In the genomic region with DNA sequence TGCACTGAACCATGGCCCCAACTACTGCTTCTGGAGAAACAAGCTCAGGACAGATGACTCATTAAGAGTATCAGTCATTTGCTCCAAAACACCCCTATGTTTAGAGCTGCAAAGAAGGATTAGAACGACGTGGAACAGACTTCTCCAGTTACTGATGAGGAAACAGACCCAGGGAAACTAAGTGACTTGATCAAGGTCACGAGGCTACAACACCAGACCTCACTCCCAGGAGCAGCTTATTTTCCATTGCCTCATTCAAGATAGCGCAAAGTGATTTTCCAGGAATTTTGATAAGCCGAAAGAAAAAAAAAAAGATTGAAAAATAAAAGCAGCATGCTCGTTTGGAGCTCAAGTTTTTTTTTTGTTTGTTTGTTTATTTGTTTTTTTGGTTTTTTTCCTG, we compare ENCODE assay signal across 18 mouse cellular contexts. TPM values are rescaled to one million over a fixed set of nuclear protein-coding genes. Genes with fewer than 3 reads are reported as not detected.
A peak's percentile ranks its signal among the peaks of the same experiment; 100 is the strongest.
DNase-seq lines count a peak whose midpoint lies in the region; ATAC-seq and TF ChIP-seq lines count a peak whose summit lies in the region.
"Had no signal": no experiment of that assay in that cellular context is flagged by ENCODE, and none has a peak within 500 bp of the region (broad histone marks: within the 10 kb centered on the region; RNA-seq: fewer than 3 reads in every experiment).

No protein-coding gene starts in this region.

- WGBS in heart, adult 2 months = 25% methylated on average over 6 of the region's 6 CpGs
- WGBS in liver, adult 2 months = 41% methylated on average over 6 of the region's 6 CpGs
- WGBS in liver, postnatal 0 days (ENCODE audit: insufficient replicate concordance) = 74% methylated on average over 6 of the region's 6 CpGs
- WGBS in heart, embryonic 15.5 days = 27% methylated on average over 6 of the region's 6 CpGs
- WGBS in olfactory bulb, adult 2 months = 62% methylated on average over 6 of the region's 6 CpGs

- TF ChIP-seq CTCF in heart, adult 2 months (IDR thresholded peaks at IDR 0.05) = no peak
- TF ChIP-seq CTCF in liver, adult 2 months (IDR thresholded peaks at IDR 0.05; ENCODE audit: low read depth, low read length) = no peak
- TF ChIP-seq CTCF in liver, postnatal 0 days (IDR thresholded peaks at IDR 0.05; ENCODE audit: low read depth) = no peak
- no peak for TF ChIP-seq CTCF in olfactory bulb, adult 2 months (IDR thresholded peaks at IDR 0.05; ENCODE audit: insufficient read depth, low read depth, low read length)

- no peak for DNase-seq in heart, adult 2 months
- DNase-seq in heart, adult 8-10 months (ENCODE audit: low spot score) = no peak
- DNase-seq in liver, adult 2 months (ENCODE audit: extremely low read depth, low read depth, low spot score) = peak; percentile 42
- no peak for DNase-seq in liver, postnatal 0 days
- no peak for DNase-seq in ovary, postnatal 10 days (ENCODE audit: low spot score)
- DNase-seq: adrenal gland, adult 8-10 months; cerebellum, adult 2 months; kidney, adult 18-20 months; kidney, postnatal 36 days; liver, embryonic 13.5 days; right cerebral cortex, postnatal 4 days had no signal

- 0 out of 2 replicates have a peak, but pooled peaks have one; percentile 30 for TF ChIP-seq EP300 in heart, adult 2 months (IDR thresholded peaks at IDR 0.05; ENCODE audit: insufficient read depth, low read depth, low read length)
- TF ChIP-seq EP300 in liver, postnatal 0 days (IDR thresholded peaks at IDR 0.05; ENCODE audit: low read depth) = no peak

- H3K4me3 ChIP-seq in heart, adult 2 months = no peak overlapping the region
- H3K4me3 ChIP-seq in liver, adult 2 months (ENCODE audit: insufficient read depth, low read depth, low read length) = no peak overlapping the region
- H3K4me3 ChIP-seq in liver, postnatal 0 days (ENCODE audit: low read depth, low read length) = no peak overlapping the region
- no peak overlapping the region for H3K4me3 ChIP-seq in heart, embryonic 15.5 days
- no peak overlapping the region for H3K4me3 ChIP-seq in olfactory bulb, adult 2 months (ENCODE audit: insufficient read depth, low read depth, low read length)
- H3K4me3 ChIP-seq: liver, embryonic 13.5 days had no signal

- no peaks in the 10 kb centered on the region for H3K9me3 ChIP-seq in liver, postnatal 0 days (ENCODE audit: low read length)
- no peaks in the 10 kb centered on the region for H3K9me3 ChIP-seq in heart, embryonic 15.5 days (replicated peaks)
- H3K9me3 ChIP-seq: forebrain, embryonic 12.5 days; liver, embryonic 13.5 days had no signal

- no peaks in the 10 kb centered on the region for H3K27me3 ChIP-seq in heart, adult 2 months (ENCODE audit: control insufficient read depth, insufficient read depth, low read length)
- H3K27me3 ChIP-seq in liver, adult 2 months (ENCODE audit: control insufficient read depth, insufficient read depth, low read length) = no peaks in the 10 kb centered on the region
- H3K27me3 ChIP-seq in liver, postnatal 0 days (ENCODE audit: insufficient read depth, low read length) = no peaks in the 10 kb centered on the region
- no peaks in the 10 kb centered on the region for H3K27me3 ChIP-seq in heart, embryonic 15.5 days
- H3K27me3 ChIP-seq: forebrain, embryonic 12.5 days had no signal

- no peak for ATAC-seq in liver, postnatal 0 days
- no peak for ATAC-seq in heart, embryonic 15.5 days (replicated peaks; ENCODE audit: insufficient number of reproducible peaks, insufficient read depth, low FRiP score, low read depth)
- ATAC-seq: CD4-positive, CD25-positive, alpha-beta regulatory T cell, adult 4 months had no signal

- H3K36me3 ChIP-seq in heart, adult 2 months (ENCODE audit: control insufficient read depth, insufficient read depth, low read length) = peaks cover 28% of the 10 kb centered on the region
- H3K36me3 ChIP-seq in liver, adult 2 months (ENCODE audit: control insufficient read depth, insufficient read depth, low read length) = peaks cover 13% of the 10 kb centered on the region
- H3K36me3 ChIP-seq in liver, postnatal 0 days (replicated peaks; ENCODE audit: insufficient read depth, low read length) = no peaks in the 10 kb centered on the region; the same call in 1 of the 2 replicates
- peaks cover 12% of the 10 kb centered on the region for H3K36me3 ChIP-seq in heart, embryonic 15.5 days

- intact Hi-C loops in heart, adult 2 months (cut with DNase I) = loop anchor here (2.0 to 10.0 kb wide), 3 partner anchors 40 to 267 kb away; no protein-coding TSS in a partner anchor

- H3K9ac ChIP-seq in heart, adult 2 months (ENCODE audit: low read depth, low read length) = no peak overlapping the region
- no peak overlapping the region for H3K9ac ChIP-seq in liver, adult 2 months (ENCODE audit: low read depth, low read length)
- H3K9ac ChIP-seq in liver, postnatal 0 days (replicated peaks) = no peak overlapping the region
- no peak overlapping the region for H3K9ac ChIP-seq in heart, embryonic 15.5 days
- H3K9ac ChIP-seq: liver, embryonic 13.5 days had no signal

- H3K79me2 ChIP-seq in heart, adult 2 months (replicated peaks; ENCODE audit: control insufficient read depth, insufficient read depth, low read length) = 0 out of 2 replicates have a peak, but pooled peaks cover 4% of the 10 kb centered on the region
- H3K79me2 ChIP-seq in liver, adult 2 months (ENCODE audit: control insufficient read depth, insufficient read depth, low read length) = peaks cover 18% of the 10 kb centered on the region; the same call in 1 of the 2 replicates

- H3K4me2 ChIP-seq in liver, postnatal 0 days (ENCODE audit: low read depth, low read length) = no peak overlapping the region
- no peak overlapping the region for H3K4me2 ChIP-seq in heart, embryonic 15.5 days

- peak overlapping the region; percentile 82 for H3K27ac ChIP-seq in heart, adult 2 months
- peak overlapping the region; percentile 44 for H3K27ac ChIP-seq in liver, adult 2 months (replicated peaks; ENCODE audit: insufficient read depth, low read depth, low read length)
- H3K27ac ChIP-seq in liver, postnatal 0 days (ENCODE audit: low read depth) = no peak overlapping the region
- peak overlapping the region; percentile 66 for H3K27ac ChIP-seq in heart, embryonic 15.5 days
- H3K27ac ChIP-seq in olfactory bulb, adult 2 months (ENCODE audit: insufficient read depth, low read depth, low read length) = 0 out of 2 replicates have a peak overlapping the region, but pooled peaks have one; percentile 15
- H3K27ac ChIP-seq: liver, embryonic 13.5 days had no signal

- no peak for TF ChIP-seq POLR2A in heart, adult 2 months (IDR thresholded peaks at IDR 0.05; ENCODE audit: insufficient read depth, low read depth, low read length)
- TF ChIP-seq POLR2A in liver, adult 2 months (IDR thresholded peaks at IDR 0.05; ENCODE audit: extremely low read depth, insufficient read depth, low read length) = no peak
- TF ChIP-seq POLR2A in olfactory bulb, adult 2 months (IDR thresholded peaks at IDR 0.05; ENCODE audit: insufficient read depth, low read depth, low read length) = no peak

- peaks cover 11% of the 10 kb centered on the region for H3K4me1 ChIP-seq in heart, adult 2 months (ENCODE audit: control insufficient read depth, insufficient read depth, low read length)
- peaks cover 17% of the 10 kb centered on the region for H3K4me1 ChIP-seq in liver, adult 2 months (ENCODE audit: control insufficient read depth, insufficient read depth, low read length)
- H3K4me1 ChIP-seq in liver, postnatal 0 days (ENCODE audit: insufficient read depth) = peaks cover 11% of the 10 kb centered on the region; the same call in 1 of the 2 replicates
- H3K4me1 ChIP-seq in heart, embryonic 15.5 days (replicated peaks) = peaks cover 26% of the 10 kb centered on the region
- peaks cover 2% of the 10 kb centered on the region; the same call in 1 of the 2 replicates for H3K4me1 ChIP-seq in olfactory bulb, adult 2 months (ENCODE audit: control insufficient read depth, insufficient read depth, low read length)

RNA-seq across cellular contexts. Expression of a gene that starts 9.4 kb away (rescaled TPM):
- total RNA-seq in heart, adult 2 months (2021) = 10 to 100 TPM; 39.9 to 50.0 TPM
- 10.5 and 15.4 TPM in 2 replicates for polyA plus RNA-seq in heart, adult 2 months (2012; rRNA removed)
- total RNA-seq in heart, adult 8-10 months (2022) = 10 to 100 TPM; 14.8 to 34.3 (median 24.0) TPM
- 7.6 and 13.3 TPM in 2 replicates for total RNA-seq in liver, adult 2 months (2014; rRNA removed)
- polyA plus RNA-seq in liver, adult 2 months (2012; rRNA removed) = 8.2 TPM in 2 replicates
- polyA plus RNA-seq in liver, postnatal 0 days (2015; fragmentation: Nextera tagmentation; extraction: Ambion mirVana) = 1.2 and 1.4 TPM in 2 replicates
- 9.1 and 9.3 TPM in 2 replicates for polyA plus RNA-seq in heart, embryonic 15.5 days (2015; fragmentation: Nextera tagmentation; extraction: Ambion mirVana)
- not detected in 2 replicates for polyA plus RNA-seq in olfactory bulb, adult 2 months (2012; ENCODE audit: insufficient read depth, insufficient read length, low replicate concordance, missing spikeins)
- total RNA-seq: MEL had no signal
- polyA plus RNA-seq: CD4-positive, CD25-positive, alpha-beta regulatory T cell, adult 4 months had no signal

RNA-seq across cellular contexts. Expression of a gene that starts 34.4 kb away (rescaled TPM):
- 10 to 100 TPM; 11.2 to 11.3 TPM for total RNA-seq in heart, adult 2 months (2021)
- 10.7 and 14.0 TPM in 2 replicates for polyA plus RNA-seq in heart, adult 2 months (2012; rRNA removed)
- total RNA-seq in heart, adult 8-10 months (2022) = 10 to 100 TPM in 3 of 4 experiments, 1 to 10 TPM in 1; 10.0 to 11.3 (median 10.6) TPM
- total RNA-seq in liver, adult 2 months (2014; rRNA removed) = 10.9 and 12.1 TPM in 2 replicates
- 10.9 and 11.4 TPM in 2 replicates for polyA plus RNA-seq in liver, adult 2 months (2012; rRNA removed)
- 4.7 and 5.9 TPM in 2 replicates for polyA plus RNA-seq in liver, postnatal 0 days (2015; fragmentation: Nextera tagmentation; extraction: Ambion mirVana)
- 7.6 and 9.7 TPM in 2 replicates for polyA plus RNA-seq in heart, embryonic 15.5 days (2015; fragmentation: Nextera tagmentation; extraction: Ambion mirVana)
- not detected in 2 replicates for polyA plus RNA-seq in olfactory bulb, adult 2 months (2012; ENCODE audit: insufficient read depth, insufficient read length, low replicate concordance, missing spikeins)

RNA-seq across cellular contexts. Expression of a gene that starts 48.9 kb away (rescaled TPM):
- total RNA-seq in heart, adult 2 months (2021) = not detected
- 0.04 TPM in 1 of 2 replicates, not detected in the other for polyA plus RNA-seq in heart, adult 2 months (2012; rRNA removed)
- total RNA-seq in heart, adult 8-10 months (2022) = not detected
- total RNA-seq in liver, adult 2 months (2014; rRNA removed) = not detected in 2 replicates
- polyA plus RNA-seq in liver, adult 2 months (2012; rRNA removed) = 0.05 TPM in 1 of 2 replicates, not detected in the other
- 3.4 and 3.9 TPM in 2 replicates for polyA plus RNA-seq in liver, postnatal 0 days (2015; fragmentation: Nextera tagmentation; extraction: Ambion mirVana)
- 27.1 and 29.3 TPM in 2 replicates for polyA plus RNA-seq in heart, embryonic 15.5 days (2015; fragmentation: Nextera tagmentation; extraction: Ambion mirVana)
- not detected in 2 replicates for polyA plus RNA-seq in olfactory bulb, adult 2 months (2012; ENCODE audit: insufficient read depth, insufficient read length, low replicate concordance, missing spikeins)
- total RNA-seq: adrenal gland, adult 8-10 months; layer of hippocampus, postnatal 14 days; left cerebral cortex, postnatal 25 days; MEL had no signal
- polyA plus RNA-seq: CD4-positive, CD25-positive, alpha-beta regulatory T cell, adult 4 months; cerebellum, adult 2 months had no signal
